Mouse (Mus musculus): ENCODE results near the gene Ube2t. TPM values are rescaled to one million over a fixed set of nuclear protein-coding genes. Genes with fewer than 3 reads are reported as not detected.

The Ube2t gene
- 58.0 and 58.9 TPM in 2 replicates for polyA plus RNA-seq (2016; fragmentation: Nextera tagmentation; extraction: Ambion mirVana)

DNA sequence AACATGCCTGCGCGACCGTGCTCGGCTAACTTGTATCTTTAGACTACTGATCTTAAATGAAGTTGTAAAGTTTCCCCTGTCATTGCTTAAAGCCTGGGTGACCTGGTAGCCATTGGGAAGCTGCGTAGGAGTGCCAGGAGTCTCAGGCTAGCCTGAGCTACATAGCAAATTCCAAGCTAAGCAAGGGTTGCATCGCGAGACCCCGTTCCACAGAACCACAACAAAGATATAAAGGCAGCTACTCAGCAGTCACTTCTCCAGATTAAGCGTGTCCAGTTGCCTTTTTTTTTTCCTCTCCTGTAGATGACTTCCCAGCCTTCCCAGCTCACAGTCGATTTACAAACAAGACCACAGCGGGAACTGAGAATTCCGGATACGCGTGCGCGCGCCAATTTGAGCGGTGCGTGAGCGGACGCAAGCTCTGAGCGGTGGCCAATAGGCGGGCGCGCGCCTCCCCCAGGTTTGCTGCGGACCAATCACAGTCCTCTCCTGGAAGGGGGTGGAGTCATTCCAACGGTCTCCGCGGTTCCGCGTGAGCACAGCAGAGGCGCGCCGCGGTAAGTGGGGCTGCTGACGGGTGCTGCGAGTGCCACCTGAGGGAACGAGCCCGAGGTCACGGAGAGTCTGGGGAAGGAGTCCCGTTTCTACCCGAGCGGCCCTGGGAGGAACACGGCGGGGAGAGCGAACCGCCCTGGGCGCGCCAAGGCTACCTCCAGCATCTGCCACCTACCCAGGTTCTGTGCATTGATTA lies at the start of gene Ube2t:
Ube2t (plus strand) TSS at position 513 of the 751 bp plus-strand sequence.
- Histone ChIP-seq H3K4me1 (peaks cover 25% of the 10 kb centered on the region), H3K27ac (peak within 1 kb of the TSS; percentile 93), H3K27me3 (ENCODE audit: poor library complexity, severe bottlenecking) (peaks cover 8% of the 10 kb centered on the region), H3K36me3 (replicated peaks) (peaks cover 19% of the 10 kb centered on the region), H3K9me3 (no peaks in the 10 kb centered on the region), H3K4me3 (peak within 1 kb of the TSS; percentile 80)
- WGBS: 3% methylated on average over 50 of the region's 50 CpGs
- DNase-seq (ENCODE audit: extremely low spot score, low spot score): peak; percentile 94

DNA sequence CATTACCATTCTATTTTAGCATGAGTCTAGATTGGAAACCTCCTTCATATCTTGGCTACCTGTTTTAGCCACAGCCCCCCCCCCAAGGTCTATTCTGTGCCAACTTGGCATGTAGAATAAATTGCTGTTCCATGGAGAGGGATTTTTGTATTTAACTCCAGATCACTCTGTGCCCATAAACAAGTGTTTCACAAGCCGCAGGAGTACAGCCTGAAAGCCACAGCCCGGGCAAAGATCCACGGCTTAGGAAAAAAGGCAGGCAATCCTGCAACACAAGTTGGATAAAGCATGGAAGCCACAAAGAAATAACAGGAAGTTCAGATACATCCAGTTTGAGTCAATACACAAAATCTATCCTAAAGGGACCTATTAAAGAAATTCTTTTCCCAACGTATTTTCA lies 48.8 kb upstream of the Ube2t start:
- Histone ChIP-seq H3K4me1 (0 out of 2 replicates have a peak, but pooled peaks cover 7% of the 10 kb centered on the region), H3K27me3 (ENCODE audit: poor library complexity, severe bottlenecking) (no peaks in the 10 kb centered on the region), H3K9me3 (no peaks in the 10 kb centered on the region), H3K27ac (no peak overlapping the region), H3K4me3 (no peak overlapping the region), H3K36me3 (replicated peaks) (no peaks in the 10 kb centered on the region)
- WGBS: 93% methylated on average over 4 of the region's 4 CpGs
- DNase-seq (ENCODE audit: extremely low spot score, low spot score): no peak

DNA sequence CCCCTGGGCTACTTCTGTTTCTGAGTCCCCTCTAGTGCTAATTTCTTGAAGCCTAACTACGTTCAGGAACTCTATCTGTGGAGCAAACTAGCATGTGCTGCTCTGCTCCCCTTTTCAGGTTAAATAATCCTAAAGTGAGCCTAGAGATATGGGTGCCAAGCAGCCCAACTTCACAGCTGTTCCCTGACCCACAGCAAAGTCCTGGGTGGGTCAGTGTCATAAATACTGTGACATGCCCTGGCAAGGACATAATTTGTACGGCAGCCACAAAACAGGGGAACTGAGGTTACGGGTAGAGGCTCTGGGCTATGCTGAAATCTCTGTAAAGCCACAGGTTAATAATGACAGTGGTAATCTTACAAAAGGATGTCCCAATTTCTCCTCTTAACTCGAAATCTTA lies 46.9 kb upstream of the Ube2t start:
- 86% methylated on average over 4 of the region's 4 CpGs for WGBS
- 0 out of 2 replicates have a peak, but pooled peaks cover 2% of the 10 kb centered on the region for H3K4me1 ChIP-seq
- H3K4me3 ChIP-seq: no peak overlapping the region
- H3K27ac ChIP-seq: no peak overlapping the region
- no peak for DNase-seq (ENCODE audit: extremely low spot score, low spot score)
- no peaks in the 10 kb centered on the region for H3K36me3 ChIP-seq (replicated peaks)
- no peaks in the 10 kb centered on the region for H3K9me3 ChIP-seq
- H3K27me3 ChIP-seq (ENCODE audit: poor library complexity, severe bottlenecking): no peaks in the 10 kb centered on the region

DNA sequence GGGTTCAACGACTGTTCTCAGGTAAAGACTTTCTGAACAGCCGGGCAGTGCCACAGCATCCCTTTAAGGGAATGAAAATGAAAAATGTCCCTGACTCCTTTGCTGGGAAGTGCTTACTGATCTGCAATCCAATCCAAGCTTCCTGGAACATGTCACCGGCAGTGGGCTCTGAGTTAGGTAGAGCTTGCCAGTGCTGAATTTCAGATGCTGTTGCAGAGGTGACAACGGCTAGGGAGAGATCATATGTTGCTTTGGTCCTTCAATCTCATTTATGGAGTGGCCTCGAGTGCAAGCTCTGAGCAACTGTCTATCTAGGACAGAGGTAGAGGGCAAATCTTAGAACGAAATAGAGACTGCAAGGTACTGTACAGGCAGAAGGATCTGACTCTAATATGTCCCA lies 43.4 kb upstream of the Ube2t start:
- H3K4me3 ChIP-seq: no peak overlapping the region
- WGBS: 89% methylated on average over 6 of the region's 6 CpGs
- no peak for DNase-seq (ENCODE audit: extremely low spot score, low spot score)

DNA sequence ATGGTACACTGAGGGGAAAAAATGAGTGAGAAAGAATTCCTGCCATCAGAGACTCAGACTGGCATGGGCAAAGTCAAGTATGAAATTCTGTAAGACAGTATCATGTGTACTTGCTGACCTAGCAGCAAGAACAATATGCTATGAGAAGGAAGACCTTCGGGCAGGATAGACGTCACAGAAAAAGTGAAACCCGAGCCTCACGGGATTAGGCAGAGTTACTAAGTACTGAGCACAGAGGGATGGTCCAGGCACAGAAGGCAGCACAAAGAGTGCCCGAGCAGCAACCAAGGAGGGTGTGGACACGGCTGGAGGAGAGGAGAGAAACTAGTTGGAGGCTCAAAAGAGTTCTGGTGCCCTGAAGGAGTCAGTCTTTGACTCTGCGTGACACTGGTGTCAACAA lies 29.9 kb upstream of the Ube2t start:
- WGBS: 31% methylated on average over 7 of the region's 7 CpGs
- H3K9me3 ChIP-seq: no peaks in the 10 kb centered on the region
- H3K27ac ChIP-seq: no peak overlapping the region
- no peak for DNase-seq (ENCODE audit: extremely low spot score, low spot score)
- H3K4me1 ChIP-seq: peaks cover 22% of the 10 kb centered on the region
- no peak overlapping the region for H3K4me3 ChIP-seq
- H3K36me3 ChIP-seq (replicated peaks): no peaks in the 10 kb centered on the region
- H3K27me3 ChIP-seq (ENCODE audit: poor library complexity, severe bottlenecking): no peaks in the 10 kb centered on the region

More for the DNA sequence above, 43.4 kb upstream of the Ube2t start:
- H3K27me3 ChIP-seq (ENCODE audit: poor library complexity, severe bottlenecking): no peaks in the 10 kb centered on the region
- no peak overlapping the region for H3K27ac ChIP-seq
- H3K36me3 ChIP-seq (replicated peaks): no peaks in the 10 kb centered on the region
- H3K4me1 ChIP-seq: no peaks in the 10 kb centered on the region
- no peaks in the 10 kb centered on the region for H3K9me3 ChIP-seq

DNA sequence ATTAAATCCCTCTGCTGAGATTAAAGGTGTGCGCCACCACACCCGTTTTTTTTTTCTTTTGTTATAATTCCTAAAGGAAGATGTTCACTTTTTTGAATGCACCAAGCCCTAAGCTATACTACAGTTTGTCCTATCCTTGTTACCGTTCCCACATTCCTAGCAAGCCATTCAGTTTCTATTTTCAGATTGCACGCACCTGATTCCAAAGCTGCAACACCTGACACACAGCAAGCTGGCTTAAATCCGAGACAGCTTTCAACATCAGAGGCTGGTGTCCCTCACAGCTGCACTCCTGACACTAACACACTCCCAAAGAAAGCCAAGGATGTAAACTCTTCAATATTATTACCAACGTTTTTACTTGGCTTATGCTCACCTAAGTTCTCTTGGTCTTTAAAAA lies 26.0 kb upstream of the Ube2t start:
- Histone ChIP-seq H3K4me1 (peaks cover 22% of the 10 kb centered on the region), H3K36me3 (replicated peaks) (no peaks in the 10 kb centered on the region), H3K9me3 (no peaks in the 10 kb centered on the region), H3K27me3 (ENCODE audit: poor library complexity, severe bottlenecking) (no peaks in the 10 kb centered on the region), H3K4me3 (no peak overlapping the region), H3K27ac (no peak overlapping the region)
- WGBS: 88% methylated on average over 6 of the region's 6 CpGs
- no peak for DNase-seq (ENCODE audit: extremely low spot score, low spot score)

DNA sequence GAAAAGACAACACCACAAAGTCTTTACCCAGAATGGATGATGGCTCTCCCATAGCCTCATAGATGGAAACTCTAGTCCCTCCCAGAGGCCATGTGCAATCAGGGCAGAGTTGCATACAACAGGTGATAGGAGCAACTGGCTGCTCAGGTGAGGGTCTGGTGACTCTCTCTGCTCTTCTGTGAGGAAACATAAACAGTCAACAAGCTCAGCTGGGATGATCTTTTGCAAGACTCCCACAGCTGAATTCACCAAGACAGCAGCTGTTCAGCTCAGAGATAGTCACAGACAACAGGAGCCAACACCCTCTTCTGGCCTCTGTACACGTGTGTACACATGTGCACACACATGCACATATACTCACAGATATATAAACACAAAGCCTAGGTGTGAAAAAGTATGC lies 24.1 kb upstream of the Ube2t start:
- no peaks in the 10 kb centered on the region for H3K27me3 ChIP-seq (ENCODE audit: poor library complexity, severe bottlenecking)
- WGBS: 90% methylated on average over 1 of the region's 1 CpGs

DNA sequence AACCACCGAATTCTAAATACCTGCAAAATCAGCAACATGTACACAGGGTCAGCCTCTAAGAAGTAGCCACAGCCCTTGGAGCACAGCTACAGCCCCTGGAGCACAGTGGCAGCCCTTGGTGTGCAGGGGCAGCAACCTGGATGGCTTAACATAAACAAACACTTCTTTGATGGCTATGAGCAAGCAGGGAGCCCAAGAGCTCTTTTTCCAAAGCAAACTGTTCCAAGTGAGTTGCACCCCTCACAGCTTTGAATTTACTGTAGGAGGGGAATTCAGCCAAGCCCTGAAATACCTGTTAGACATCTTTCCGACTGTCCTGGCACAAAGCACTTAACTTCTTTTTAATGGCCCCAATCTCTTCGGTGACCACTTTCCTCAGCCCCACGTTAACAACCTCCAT lies 21.5 kb upstream of the Ube2t start:
- H3K27me3 ChIP-seq (ENCODE audit: poor library complexity, severe bottlenecking): no peaks in the 10 kb centered on the region
- WGBS: 78% methylated on average over 4 of the region's 4 CpGs
- no peaks in the 10 kb centered on the region for H3K9me3 ChIP-seq
- no peak overlapping the region for H3K4me3 ChIP-seq
- H3K36me3 ChIP-seq (replicated peaks): no peaks in the 10 kb centered on the region
- H3K27ac ChIP-seq: no peak overlapping the region
- no peaks in the 10 kb centered on the region for H3K4me1 ChIP-seq
- DNase-seq (ENCODE audit: extremely low spot score, low spot score): no peak

More for the DNA sequence above, 24.1 kb upstream of the Ube2t start:
- Histone ChIP-seq H3K4me3 (no peak overlapping the region), H3K36me3 (replicated peaks) (no peaks in the 10 kb centered on the region), H3K4me1 (peaks cover 3% of the 10 kb centered on the region; the same call in 1 of the 2 replicates), H3K27ac (no peak overlapping the region), H3K9me3 (no peaks in the 10 kb centered on the region)
- no peak for DNase-seq (ENCODE audit: extremely low spot score, low spot score)

DNA sequence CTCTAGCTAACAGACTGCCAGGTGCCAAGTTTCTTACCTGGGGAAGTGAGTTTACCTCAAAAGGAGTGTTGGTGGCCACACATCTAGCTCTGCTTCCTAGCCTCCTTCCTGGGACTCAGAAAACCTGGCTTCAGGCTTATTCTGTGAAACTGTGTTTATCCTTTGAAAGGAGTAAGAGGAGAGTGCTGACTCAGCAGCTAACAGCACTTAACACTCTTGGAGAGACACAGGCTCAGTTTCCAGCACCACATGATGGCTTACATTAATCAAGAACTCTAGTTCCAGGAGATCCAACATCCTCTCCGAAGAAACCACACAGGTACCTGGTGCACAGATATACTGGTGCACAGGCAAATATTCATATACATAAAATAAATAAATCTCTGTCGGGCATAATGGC lies 19.5 kb upstream of the Ube2t start:
- H3K27ac ChIP-seq: no peak overlapping the region
- no peak for DNase-seq (ENCODE audit: extremely low spot score, low spot score)
- no peaks in the 10 kb centered on the region for H3K4me1 ChIP-seq
- H3K9me3 ChIP-seq: no peaks in the 10 kb centered on the region
- H3K4me3 ChIP-seq: no peak overlapping the region
- WGBS: 92% methylated on average over 2 of the region's 2 CpGs
- peaks cover 4% of the 10 kb centered on the region; the same call in 1 of the 2 replicates for H3K36me3 ChIP-seq (replicated peaks)
- H3K27me3 ChIP-seq (ENCODE audit: poor library complexity, severe bottlenecking): no peaks in the 10 kb centered on the region

DNA sequence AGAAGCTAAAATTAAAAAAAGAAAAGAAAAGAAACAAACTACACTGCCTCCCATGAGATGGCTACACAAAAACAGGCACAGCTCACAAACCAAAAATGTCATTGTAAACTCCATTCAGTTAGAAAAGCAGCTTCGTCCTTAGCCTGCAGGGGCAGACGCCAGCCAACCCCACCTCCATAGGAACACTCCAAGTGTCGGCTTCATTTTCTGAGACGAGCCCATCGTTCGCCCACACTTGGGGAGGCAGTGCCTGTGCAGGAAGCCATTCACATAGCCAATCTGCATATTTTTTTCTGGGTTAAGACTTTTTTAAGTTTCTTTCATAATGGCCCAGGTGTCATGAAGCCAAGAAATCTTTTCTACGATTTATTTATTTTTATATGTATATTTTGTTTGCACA lies 14.8 kb upstream of the Ube2t start:
- H3K4me1 ChIP-seq: no peaks in the 10 kb centered on the region
- peaks cover 7% of the 10 kb centered on the region; the same call in 1 of the 2 replicates for H3K36me3 ChIP-seq (replicated peaks)
- 87% methylated on average over 7 of the region's 7 CpGs for WGBS
- H3K27me3 ChIP-seq (ENCODE audit: poor library complexity, severe bottlenecking): no peaks in the 10 kb centered on the region
- H3K4me3 ChIP-seq: no peak overlapping the region
- DNase-seq (ENCODE audit: extremely low spot score, low spot score): no peak
- H3K27ac ChIP-seq: no peak overlapping the region
- H3K9me3 ChIP-seq: no peaks in the 10 kb centered on the region

DNA sequence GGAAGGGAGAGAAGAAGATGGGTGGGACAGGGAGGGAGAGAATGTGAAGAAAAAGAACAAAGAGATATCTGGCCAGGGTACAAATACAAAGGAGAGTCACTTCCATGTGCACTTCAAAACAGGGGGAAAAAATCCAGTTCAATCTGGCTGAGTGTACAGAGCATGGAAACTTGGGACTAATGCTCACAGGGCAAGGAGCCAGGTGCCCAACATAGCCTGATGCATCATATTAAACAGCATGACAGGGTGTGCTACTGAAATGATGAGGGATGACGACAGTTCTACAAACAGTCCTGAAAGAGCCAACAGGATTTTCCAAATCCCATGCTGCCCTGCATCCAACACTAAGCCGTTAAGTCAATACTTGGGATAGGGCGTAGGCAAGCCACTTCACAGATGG lies 12.4 kb upstream of the Ube2t start:
- Histone ChIP-seq H3K27ac (no peak overlapping the region), H3K36me3 (replicated peaks) (peaks cover 9% of the 10 kb centered on the region; the same call in 1 of the 2 replicates), H3K27me3 (ENCODE audit: poor library complexity, severe bottlenecking) (no peaks in the 10 kb centered on the region), H3K9me3 (no peaks in the 10 kb centered on the region), H3K4me3 (no peak overlapping the region), H3K4me1 (peaks cover 13% of the 10 kb centered on the region)
- 93% methylated on average over 3 of the region's 3 CpGs for WGBS
- no peak for DNase-seq (ENCODE audit: extremely low spot score, low spot score)

DNA sequence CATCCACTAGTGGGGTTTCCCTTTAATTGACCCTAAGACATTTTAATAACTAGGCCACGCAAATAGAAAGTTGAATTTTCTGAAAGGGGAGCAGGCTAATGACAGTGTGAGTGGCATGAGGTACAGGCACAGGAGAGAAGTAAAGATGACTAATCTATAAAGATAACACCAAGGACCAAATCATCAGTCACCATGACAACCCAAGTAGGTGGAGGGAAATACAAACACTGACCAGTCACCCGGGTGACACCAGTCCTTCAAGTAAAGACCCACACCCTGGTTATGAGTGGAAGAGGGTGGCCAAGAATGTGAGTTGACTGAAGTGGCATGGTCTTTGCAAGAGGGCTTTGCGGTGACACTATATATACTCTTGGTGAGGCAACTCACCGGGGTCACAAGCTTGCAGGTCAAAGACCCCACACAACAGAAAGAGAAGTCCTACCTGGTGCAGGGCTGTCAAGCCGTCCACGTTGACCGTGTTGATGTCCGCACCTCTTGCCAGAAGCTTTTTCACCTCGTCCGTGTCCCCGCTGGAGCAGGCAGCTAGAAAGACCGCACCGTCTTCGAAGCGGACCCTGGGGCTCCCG lies 7.2 kb upstream of the Ube2t start:
- 7% methylated on average over 16 of the region's 16 CpGs for WGBS
- peak overlapping the region; percentile 87 for H3K4me3 ChIP-seq
- H3K27me3 ChIP-seq (ENCODE audit: poor library complexity, severe bottlenecking): no peaks in the 10 kb centered on the region
- H3K4me1 ChIP-seq: peaks cover 22% of the 10 kb centered on the region
- DNase-seq (ENCODE audit: extremely low spot score, low spot score): no peak
- H3K27ac ChIP-seq: peak overlapping the region; percentile 94
- peaks cover 3% of the 10 kb centered on the region; the same call in 1 of the 2 replicates for H3K36me3 ChIP-seq (replicated peaks)
- no peaks in the 10 kb centered on the region for H3K9me3 ChIP-seq

DNA sequence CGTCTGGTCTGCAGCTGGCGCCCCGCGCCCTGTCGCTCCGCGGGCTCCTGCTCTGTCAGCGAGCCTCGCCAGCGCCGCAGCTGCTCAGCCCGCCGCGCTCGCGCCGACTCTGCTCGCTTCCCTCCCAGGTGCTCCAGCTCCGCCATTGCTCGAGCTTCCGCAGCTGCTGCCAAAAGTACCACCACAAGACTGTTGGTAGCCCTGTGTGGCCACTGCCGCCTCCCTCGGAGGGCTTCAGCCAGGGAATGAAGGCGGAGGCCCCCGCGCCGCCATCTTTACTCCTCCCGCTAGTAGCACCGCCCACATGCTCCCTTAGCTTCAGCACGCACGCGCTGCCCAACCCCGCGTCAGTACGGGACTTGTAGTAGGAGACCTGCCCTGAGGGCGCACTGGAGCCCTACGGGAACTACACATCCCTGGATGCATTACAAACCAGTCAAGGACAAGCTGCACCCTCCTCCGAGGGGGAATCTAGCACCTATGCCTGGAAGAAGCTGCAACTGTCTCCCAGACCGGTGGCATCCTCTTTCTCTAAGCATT lies 6.7 kb upstream of the Ube2t start, which contains the start of gene Ppp1r12b:
Ppp1r12b (minus strand) TSS at position 306 of the 540 bp plus-strand sequence.
- Histone ChIP-seq H3K27me3 (ENCODE audit: poor library complexity, severe bottlenecking) (no peaks in the 10 kb centered on the region; the same call in 1 of the 2 replicates), H3K4me3 (peak within 1 kb of the TSS; percentile 87), H3K4me1 (peaks cover 22% of the 10 kb centered on the region), H3K27ac (peak within 1 kb of the TSS; percentile 94), H3K36me3 (replicated peaks) (peaks cover 3% of the 10 kb centered on the region; the same call in 1 of the 2 replicates), H3K9me3 (no peaks in the 10 kb centered on the region)
- under 1% methylated on average over 39 of the region's 39 CpGs for WGBS
- DNase-seq (ENCODE audit: extremely low spot score, low spot score): peak; percentile 93

Data from forebrain, embryonic 10.5 days (tissue).